Mouse (Mus musculus): ENCODE results near the gene Yipf4.
"Not testable (repeated sequence)": the region's sequence is repeated elsewhere in the genome, so short reads cannot be mapped to it uniquely, and the experiment has no call there.

The Yipf4 gene

DNA sequence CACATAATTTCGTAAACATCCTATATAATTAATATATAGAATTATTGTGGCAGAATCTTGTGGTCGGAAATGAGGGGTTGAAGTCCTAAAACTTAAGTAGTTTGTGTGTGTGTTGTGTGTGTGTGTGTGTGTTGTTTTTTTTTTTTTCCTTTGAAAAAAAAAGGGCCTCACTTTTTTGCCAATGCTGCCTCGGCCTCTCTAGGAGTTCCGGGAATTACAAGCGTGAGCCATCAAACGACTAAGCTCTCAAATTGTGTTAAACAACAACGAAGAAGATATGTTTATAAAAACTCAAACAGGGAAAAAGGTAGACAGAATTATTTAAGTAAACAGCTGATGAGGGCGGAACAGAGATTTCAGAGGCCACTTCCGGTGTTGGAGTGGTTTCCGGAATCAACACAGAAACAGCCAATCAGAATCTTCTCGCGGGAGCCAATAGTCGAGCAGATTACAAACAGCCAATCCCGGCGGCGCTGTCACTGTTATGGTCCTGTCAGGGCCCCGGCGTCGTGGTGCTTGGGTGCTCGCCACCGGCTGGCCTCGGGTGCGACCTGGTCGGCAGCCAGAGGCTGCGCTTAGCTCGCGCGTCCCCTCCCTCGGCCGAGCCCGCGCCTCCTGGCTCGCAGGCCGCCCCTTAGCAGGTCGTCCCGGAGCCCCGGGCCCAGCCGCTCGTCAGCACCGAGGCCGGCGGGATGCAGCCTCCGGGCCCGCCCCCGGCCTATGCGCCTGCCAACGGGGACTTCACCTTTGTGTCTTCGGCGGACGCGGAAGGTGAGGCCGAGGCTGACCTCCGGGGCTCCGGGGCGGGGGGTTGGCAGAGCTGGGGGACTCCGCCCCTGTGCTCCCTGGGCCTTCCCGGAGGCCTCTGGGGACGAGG, at the start of gene Yipf4:
Gene Yipf4 (plus strand): TSS at position 470 of the 877 bp plus-strand sequence.
- DNase-seq (ENCODE audit: low spot score in 2 of 2) = peak; percentile 93 to 96

DNA sequence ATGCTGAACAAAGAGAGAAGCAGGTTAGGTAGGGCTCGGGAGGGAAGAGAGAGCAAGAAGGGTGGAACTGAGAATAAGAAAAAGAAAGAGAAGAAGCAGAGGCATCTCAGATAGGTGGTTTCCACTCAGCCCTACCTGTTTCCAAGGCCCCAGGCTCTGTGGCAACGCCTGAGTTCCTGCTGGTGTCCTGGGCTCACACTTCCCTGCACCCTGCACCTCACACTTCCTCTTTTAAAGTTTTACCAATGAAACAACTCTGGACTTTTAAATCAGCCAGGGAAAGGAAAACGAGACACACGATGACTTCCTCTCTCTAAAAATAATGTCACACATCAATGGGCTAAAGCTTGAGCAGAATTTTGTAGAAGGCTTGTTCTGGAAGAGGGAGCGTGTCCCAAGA, 48.8 kb upstream of the Yipf4 start:
- DNase-seq (ENCODE audit: low spot score in 2 of 2) = no peak

DNA sequence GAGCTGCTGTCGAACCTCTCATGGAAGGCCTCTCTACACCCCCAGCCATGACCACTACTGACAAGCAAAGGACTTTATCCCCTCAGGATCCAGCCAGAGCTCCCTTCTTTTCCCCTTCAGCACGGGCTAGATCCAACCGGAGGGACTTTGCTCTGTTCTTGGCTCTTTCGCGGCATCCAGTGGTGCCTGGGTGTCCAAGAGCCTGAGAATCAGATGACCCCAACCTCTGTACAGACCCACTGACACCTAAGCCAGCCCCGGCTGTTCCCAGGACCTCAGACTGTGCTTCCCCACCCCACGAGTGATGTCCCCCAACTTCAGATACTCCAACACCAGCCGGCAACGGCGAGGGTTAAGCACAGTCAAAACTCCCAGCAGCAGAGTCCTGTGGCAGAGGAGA, 39.5 kb upstream of the Yipf4 start:
- DNase-seq (ENCODE audit: low spot score in 2 of 2) = no peak

DNA sequence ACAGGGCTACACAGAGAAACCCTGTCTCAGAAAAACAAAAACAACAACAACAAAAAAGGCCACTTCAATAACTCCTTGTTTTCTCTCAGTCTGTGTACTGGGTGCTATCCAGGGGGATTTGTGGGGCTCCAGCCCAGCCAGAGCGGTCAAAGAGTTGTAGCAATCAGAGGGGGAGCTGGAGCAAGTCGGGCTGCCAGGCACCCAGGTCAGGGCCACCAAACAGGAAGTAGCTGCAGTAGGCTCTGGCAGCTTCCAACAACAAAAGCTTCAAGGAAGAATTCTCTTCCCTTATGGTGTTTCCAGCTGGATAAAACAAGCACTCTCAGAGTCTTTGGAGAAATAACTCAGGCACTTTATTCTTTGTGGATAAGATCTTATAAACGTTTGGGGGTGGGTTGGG, 35.4 kb upstream of the Yipf4 start:
- DNase-seq (ENCODE audit: low spot score in 2 of 2) = no peak

DNA sequence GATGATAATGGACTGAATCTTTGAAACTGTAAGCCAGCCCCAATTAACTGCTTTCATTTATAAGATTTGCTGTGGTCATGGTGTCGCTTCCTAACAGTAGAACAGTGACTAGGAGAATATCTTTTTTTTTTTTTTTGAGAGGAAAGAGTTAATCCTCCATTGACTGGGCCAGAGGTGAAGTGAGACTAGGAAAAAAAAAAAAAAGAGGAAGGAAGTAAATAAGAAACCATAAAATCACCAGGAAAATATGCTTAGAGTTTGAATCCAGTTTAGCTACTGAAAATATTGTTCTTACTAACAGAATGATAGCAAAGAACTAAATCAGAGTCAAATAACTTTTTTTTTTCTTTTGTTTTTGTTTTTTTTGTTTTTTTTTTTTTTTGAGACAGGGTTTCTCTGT, 34.6 kb upstream of the Yipf4 start:
- no peak for DNase-seq (ENCODE audit: low spot score in 2 of 2)

DNA sequence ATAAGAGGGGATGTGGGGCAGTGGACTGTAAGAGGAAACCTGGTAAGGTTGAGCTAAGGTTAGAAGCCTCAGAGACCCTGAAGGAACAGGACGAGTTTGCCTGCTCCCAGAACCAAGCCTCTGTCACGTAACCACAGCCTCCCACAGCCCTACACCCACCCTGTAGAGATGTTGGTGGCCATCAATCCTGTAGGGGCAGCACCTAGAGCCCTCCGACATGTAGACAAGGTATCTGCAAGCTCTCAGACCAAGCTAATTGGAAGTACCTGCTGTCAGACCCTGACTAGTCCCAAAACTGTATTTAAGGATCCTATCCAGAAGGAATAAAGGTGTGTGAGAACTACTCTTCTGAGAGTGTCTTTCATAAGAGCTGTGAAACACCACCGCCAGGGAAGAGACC, 33.9 kb upstream of the Yipf4 start:
- no peak for DNase-seq (ENCODE audit: low spot score in 2 of 2)

DNA sequence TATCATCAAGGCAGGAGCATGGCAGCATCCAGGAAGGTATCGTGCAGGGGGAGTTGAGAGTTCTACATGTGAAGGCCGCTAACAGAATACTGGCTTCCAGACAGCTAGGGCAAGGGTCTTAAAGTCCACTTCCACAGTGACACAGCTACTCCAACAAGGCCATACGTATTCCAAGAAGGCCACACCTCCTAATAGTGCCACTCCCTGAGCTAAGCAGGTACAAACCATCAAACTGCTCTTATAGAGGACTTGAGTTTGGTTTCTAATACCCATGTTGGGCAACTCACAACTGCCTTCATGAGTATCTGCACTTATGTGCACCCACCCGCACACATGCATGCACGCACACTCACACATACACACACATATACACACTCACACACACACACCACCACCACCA, 32.5 kb upstream of the Yipf4 start:
- no peak for DNase-seq (ENCODE audit: low spot score in 2 of 2)

DNA sequence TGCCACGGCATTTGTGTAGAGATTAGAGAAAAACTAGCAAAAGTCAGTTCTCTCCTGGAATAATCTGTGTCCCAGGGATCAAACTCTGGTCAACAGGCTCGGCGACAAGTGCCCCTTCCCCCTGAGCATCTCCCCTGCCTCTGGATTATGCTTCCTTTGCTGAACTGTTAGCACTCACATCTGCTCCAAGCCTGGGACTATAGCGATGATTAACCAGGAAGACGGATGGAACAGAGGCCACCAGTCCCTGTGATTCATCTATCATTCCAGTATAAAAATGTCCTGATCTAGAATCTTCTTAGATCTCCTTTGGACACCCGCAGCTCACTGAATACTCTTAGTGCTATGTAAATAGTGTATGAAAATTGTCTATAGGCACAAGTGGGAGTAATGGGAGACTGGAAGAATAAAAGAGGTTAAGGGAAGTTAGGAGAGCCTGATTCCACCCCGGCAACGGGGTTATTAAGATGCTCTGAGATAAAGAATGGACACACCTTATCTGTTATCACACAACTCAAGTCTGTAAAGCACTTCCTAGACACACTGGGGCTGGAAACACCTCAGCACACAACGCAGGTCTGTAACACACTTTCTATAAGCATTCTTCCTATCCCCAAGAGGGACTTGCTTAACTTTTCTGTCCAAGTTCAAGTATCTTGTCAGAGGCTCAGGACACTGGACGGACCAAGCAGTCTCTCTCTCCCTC, 31.2 kb upstream of the Yipf4 start:
- DNase-seq (ENCODE audit: low spot score in 2 of 2) = no peak

DNA sequence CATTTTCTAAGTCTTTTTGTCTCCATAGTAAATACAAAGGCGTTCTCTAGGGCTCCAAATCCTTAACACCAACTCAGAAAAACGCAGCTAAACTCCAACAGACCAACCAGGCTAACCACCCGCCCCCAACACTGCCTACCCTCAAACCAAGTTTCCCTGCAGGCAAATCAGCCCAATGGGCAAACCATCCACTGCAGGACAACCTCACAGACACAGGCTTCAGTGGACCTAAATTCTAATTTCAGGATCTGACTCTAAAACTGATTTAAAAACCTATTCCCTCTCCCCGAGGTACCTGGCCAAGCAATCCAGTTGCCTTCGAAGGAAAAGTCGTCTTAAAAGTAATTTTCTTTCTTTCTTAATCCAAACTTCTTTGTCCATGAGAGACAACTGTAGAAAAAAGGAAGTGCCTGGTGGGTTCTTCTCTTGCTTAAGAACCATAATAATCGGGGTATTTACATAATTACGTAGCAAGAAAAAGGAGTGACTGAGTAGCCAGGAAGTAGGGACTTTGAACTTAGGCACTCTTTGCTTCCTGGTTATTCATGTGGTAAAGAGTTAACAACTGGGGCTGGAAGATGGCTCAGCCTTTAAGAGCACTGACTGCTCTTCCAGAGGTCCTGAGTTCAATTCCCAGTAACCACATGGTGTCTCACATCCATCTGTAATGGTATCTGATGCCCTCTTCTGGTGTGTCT, 30.4 kb upstream of the Yipf4 start, which contains the start of gene Nlrc4:
Gene Nlrc4 (minus strand): TSS at position 432 of the 698 bp plus-strand sequence.
- DNase-seq (ENCODE audit: low spot score in 2 of 2) = no peak

DNA sequence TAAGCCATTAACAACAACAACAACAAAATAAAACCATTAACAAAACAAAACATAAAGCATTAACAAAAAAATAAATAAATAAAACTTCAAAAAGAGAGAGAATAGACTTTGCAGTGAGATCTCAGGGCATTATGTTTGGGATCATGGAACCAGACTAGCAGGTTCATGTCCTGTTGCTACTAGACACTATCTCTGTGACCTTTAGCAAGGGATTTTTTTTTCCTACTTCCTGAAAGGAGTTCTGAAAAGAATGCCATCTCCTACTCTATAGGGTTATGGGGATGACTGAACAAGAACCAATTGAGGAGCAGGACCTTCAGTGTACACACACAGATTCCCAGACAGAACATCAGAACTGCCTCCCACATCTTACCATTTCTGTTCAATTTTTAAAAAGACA, 25.8 kb upstream of the Yipf4 start:
- DNase-seq (ENCODE audit: low spot score in 2 of 2) = no peak

DNA sequence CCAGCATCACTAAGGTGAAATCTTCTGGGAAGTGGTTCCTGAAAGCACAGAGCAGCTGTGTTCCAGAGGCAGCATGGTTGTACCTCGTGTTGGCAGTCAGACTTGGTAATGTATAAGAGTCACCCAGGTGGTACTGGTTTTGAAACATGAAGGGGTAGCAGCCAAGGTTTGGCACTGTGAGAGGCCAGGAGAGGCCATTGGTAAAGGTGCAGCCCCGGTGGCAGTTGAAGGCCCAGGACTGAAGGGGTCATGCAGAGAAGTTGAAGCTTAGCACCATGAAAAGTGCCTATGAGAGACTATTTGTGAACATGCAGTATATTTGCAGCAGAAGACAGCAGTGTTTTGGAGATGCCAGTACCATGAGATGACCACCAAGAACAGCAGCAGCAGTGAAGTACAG, 21.3 kb upstream of the Yipf4 start:
- not testable (repeated sequence) for DNase-seq (ENCODE audit: low spot score in 2 of 2)

DNA sequence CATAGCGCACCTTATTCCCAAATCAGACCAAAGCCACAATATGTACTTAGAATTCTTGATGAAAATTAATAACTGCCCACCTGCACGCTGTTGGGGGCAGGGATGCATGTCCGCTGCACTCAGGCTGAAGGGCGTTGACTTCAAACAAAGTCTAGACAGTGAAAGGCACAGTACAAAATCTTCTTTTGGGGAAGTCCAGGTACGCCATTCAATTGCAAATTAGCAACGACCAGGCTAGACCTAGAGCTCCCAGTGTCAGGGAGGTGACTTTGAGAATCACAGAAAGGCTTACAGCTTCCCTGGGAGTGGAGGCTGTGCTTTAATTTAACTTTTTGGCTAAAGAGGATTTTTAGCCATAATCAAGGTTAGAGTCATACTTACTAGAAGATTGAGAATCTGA, 19.2 kb upstream of the Yipf4 start:
- DNase-seq (ENCODE audit: low spot score in 2 of 2) = not testable (repeated sequence)

DNA sequence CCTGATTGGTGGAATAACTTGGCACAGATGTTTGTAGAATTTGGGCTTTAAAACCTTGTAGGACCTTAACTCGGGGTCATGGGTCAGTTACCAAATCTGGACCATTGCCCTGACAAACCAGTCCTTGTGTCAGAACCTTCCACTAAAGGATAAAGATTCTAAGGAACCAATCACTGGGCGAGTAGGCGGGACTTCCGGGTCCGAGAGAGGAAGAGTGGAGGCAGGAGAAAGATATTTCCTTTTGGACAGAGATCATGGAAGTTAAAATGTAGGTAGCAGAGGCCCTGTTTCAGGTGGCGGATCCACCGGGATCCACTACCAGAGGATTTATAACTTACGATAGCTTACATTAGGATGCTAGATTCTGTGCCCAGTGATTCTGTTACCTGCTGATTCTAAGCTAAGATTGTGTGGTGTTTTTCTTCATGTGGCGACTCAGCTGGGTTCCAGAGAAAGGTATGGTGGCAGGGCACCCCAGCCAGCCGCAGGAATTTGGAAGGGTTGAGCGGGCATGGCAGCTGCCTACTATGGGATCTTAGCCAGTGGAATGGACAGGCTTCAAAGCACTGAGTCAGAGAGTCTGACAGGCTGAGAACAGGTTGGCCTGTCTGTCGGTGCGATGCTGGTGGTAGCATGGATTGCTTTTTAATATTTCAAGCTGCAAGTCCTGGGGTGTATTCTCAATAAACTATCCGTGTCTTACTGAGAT, 8.8 kb upstream of the Yipf4 start:
- DNase-seq (ENCODE audit: low spot score in 2 of 2) = no peak

DNA sequence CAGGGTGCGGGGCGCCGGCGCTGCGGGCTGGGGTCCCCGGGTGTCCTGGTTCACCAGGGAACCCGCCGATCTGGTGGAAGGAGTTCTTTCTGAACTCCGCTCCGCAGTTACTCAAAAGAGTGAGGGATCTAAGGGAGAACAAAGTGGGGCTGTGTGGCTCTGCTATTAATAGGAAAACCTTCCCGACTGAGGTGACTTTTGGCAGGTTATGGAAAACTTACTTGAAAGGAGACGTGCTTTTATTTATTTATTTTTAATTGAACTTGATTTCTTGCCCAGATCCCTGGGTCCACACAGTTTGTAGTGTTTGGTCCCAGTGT, 568 bp downstream of the Yipf4 start:
- DNase-seq (ENCODE audit: low spot score in 2 of 2) = no peak

DNA sequence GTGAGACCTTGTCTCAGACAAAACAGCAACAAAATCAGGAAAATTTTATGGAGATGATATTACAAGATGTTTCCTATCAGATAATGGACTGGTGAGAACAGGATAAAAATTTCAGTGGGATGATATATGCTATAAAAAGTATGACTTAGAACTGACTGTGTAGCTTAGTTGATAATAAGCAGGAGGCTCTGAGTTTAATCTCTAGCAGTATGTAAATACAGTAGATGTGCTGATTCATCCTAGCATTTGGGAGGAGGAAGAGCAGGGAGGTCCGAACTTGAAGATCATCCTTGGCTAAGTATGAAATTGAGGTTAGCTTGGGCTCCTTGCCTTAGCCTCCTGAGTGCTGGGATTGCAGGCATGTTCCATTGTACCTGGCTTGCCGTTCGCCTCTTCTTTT, 2.3 kb downstream of the Yipf4 start:
- DNase-seq (ENCODE audit: low spot score in 2 of 2) = no peak

DNA sequence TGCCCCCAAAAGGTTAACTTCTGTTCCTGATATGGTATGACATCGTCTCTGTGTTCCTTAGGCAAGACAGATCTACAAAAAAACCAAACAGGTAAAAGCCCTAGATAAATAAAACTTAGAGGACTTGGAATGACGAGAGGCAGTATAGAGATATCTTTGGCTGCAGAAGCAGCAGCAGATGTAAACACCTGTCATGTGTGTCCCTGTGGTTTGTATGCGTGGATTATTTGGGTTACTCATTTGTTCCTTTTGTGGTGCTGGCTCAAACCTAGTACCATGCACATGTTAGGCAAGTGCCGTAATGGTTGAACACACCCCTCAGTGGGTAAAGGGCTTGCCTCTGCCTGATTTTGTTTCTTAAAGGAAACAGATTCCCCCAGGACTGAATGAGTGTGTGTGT, 10.9 kb downstream of the Yipf4 start:
- DNase-seq (ENCODE audit: low spot score in 2 of 2) = no peak

DNA sequence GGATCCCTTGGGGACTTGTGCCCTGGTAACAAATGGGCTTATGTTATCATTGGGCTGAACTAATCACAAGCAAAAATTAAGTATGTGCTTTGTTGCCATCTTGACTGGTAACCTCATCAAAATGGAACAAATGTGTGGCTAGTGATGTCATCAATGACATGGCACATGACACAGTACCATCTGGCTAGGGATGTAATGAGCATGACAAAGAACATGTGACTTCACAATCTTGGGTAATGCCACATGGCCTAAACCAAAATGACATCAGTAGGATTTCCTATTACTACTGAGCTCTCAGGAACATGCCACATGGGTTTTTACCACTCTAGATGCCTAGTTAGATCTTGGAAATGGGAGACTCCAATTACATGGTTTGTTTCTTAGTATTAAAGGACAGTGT, 11.8 kb downstream of the Yipf4 start:
- no peak for DNase-seq (ENCODE audit: low spot score in 2 of 2)

DNA sequence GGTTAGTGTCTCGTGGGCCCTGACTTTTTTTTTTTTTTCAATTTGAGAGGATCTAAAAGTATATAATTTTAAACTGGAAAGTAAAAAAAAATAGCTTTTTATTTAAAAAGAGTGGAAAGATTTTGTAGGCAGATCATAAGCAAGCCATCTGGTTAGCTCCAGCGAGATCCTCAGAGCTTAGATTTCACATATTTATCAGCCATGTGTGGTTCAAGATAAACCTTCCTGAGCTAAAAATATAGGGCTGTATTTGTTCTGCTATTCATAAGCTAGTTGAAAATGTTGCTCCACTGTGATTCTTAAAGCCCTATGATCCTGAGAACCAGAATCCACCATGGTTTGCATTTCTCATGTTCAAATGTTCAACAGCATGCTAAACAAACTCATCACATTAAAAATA, 18.6 kb downstream of the Yipf4 start:
- DNase-seq (ENCODE audit: low spot score in 2 of 2) = no peak

DNA sequence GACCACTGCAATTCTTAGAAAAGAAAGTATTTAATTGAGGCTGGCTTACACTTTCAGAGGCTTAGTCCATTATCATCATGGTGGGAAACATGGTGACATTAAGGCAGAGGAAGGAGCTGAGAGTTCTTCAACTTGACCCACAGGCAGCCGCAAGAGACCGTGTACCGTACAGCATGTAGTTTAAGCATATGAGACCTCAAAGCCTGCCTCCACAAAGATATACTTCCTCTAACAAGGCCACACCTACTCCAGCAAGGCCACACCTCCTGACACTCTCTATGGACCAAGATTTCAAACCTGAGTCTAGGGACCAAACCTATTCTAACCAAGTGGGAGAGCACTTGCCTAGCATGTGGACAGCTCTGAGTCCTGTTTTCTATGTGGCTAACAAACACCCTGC, 19.3 kb downstream of the Yipf4 start:
- DNase-seq (ENCODE audit: low spot score in 2 of 2) = no peak

DNA sequence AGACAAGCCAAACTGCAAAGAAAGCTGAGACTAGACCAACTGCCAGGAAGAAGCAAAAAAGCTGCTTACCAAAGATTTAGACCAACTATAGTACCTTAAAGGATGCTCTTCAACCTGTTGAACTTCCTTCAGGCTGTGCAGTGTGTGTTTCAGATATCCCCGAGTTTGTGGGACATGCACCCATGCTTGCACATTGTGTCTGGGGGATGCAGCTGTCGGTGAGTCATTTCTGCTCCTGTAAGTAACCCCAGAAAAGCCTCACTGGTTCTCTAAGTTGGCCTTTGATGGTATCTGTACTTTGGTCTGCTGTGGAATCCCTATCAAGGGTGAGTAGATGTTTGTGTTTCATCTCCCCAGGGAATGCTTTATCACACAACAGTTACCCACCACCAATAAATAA, 23.0 kb downstream of the Yipf4 start:
- DNase-seq (ENCODE audit: low spot score in 2 of 2) = no peak

DNA sequence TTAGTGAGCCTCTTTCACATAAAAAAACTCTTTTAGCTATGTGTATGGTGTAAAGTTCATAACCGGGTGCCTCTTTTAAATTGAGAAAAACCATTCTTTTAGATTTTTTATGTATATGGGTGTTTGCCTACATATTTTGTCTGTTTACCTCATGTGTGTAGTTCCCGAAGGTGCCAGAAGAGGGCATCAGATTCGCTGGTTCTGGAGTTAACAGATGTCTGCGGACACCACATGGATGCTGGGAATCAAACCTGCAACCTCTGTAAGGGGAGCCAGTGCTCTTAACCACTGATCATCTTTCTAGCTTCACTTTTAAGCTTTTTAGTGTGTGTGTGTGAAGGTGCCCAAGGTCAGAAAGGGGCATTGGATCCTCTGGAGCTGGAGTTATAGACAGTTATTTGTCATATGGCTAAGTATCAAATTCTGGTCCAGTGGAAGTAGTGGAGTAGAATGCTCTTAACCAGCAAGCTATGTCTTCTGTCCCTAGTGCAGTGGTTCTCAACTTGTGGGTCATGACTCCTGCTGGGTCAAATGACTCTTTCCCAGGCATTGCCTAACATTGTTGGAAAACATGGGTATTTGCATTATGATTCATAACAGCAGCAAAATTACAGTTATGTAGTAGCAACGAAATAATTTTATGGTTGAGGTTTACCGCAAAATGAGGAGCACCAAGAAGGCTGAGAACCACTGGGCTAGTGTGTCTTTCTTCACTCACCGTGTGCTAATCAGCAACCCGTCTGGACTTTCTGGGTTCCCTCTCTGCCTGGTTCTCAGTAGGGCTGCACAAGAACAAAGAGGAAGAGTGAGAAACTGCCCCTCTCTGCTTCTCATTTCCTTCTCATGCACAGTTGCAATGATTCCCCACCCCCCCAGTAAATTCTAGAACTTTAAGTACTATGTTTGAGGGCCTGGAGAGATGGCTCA, 33.8 kb downstream of the Yipf4 start:
- DNase-seq (ENCODE audit: low spot score in 2 of 2) = no peak
